Mouse (Mus musculus): Measurements from ENCODE around the gene Tuba1a.
"Not testable (repeated sequence)": the region's sequence is repeated elsewhere in the genome, so short reads cannot be mapped to it uniquely, and the experiment has no call there.

Gene Tuba1a

GRCm38 (mm10) chr15:98957475-98957874 is 4.0 kb upstream of the Tuba1a start:
- no peak for ATAC-seq (ENCODE audit: insufficient number of reproducible peaks, low FRiP score, low TSS enrichment)

- ATAC-seq (ENCODE audit: insufficient number of reproducible peaks, low FRiP score, low TSS enrichment) = no peak
Measured at GRCm38 (mm10) chr15:98956000-98956399, 2.5 kb upstream of the Tuba1a start.

DNA sequence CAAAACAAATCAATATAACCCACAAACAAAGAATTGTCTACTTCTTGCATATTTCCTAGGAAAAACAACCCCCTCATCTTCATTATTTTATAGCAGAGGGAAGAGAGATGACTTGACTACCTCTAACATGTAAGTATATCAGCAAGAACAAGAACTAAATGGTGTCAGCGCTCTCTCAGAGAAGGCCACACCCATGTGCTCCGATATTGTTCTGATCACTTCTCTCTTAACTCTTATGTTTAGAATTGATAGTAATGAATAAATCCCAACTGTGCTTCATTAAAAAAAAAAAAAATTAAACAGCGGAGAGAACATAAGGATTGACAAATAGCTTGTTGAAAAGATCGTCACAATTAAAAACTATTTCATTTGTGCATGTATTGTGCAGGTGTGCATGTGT is 1.8 kb upstream of the Tuba1a start:
- no peak for ATAC-seq (ENCODE audit: insufficient number of reproducible peaks, low FRiP score, low TSS enrichment)

DNA sequence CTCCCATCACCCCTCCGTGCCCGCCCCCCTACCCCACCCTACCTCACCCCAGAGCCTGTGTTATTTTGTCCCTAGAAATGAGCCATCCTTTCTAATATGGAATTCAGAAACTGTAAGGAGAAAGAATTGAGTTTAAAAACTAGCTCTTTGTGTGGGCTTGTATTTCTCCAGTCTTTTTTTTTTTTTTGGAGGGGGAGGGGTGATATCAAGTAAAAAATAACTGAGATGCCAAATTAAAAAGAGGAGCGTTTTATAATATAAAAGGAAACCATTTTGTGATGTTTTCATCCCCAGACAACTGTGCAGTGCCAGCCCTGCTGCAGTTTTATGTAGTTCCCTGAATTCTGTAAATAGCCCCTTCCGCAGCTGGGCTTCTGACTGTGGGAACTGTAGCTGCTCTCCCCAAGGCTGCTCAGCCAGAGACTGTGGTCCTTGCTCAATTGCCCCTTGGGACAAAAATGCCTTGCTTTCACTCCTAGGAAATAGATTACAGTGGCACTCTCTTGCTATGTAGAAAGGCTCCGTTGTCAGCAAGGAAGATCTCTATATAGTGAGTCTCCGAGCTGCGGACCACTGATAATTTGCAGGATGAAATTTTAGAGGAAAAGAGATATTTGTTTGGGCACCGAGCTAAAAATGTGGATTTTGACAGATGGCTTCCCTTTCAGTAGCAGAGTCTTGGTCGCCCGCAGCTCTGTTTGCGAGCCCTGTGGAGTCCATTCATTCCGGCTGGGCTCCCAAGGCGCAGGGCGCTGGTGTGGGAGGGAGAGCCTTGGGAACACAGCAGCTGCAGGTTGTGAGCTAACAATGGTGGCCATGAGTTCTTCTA is 1.1 kb upstream of the Tuba1a start:
- ATAC-seq (ENCODE audit: insufficient number of reproducible peaks, low FRiP score, low TSS enrichment) = no peak

DNA sequence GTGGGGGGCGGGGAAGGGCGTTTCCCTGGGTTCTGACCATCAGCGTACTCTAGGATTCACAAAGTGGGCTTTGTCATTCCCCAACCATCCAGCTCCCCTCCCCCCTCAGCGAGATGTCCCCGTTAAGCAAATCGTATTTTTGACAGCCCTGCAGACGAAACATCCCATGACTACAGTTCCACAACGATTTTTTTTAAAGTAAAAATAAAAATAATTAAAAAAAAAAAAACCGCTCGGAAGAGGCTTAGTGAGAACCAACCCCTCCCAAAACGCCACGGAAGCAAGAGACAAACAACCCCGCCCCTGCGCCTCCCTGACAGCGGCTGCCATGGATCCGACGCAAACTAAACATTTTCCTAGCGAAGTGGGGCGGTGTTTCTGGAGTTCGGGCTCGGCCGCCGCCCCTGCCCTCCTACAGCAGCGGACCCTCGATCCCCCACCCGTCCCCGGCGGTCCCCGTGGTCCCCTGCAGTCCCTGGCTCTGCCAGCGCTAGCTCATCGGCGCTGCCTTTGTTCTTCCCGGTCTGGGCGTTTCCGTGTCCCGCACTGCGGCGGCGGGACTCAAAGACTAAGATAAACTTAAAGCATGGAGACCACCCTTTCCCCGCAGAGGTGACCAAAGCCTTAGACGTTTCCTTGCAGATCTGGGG is 627 bp downstream of the Tuba1a start:
- peak; percentile 43; the same call in 1 of the 2 replicates for ATAC-seq (ENCODE audit: insufficient number of reproducible peaks, low FRiP score, low TSS enrichment)

GRCm38 (mm10) chr15:98952063-98952455 is 1.4 kb downstream of the Tuba1a start:
- ATAC-seq (ENCODE audit: insufficient number of reproducible peaks, low FRiP score, low TSS enrichment) = no peak

- not testable (repeated sequence) for ATAC-seq (ENCODE audit: insufficient number of reproducible peaks, low FRiP score, low TSS enrichment)
Measured at GRCm38 (mm10) chr15:98951122-98952062, 2.1 kb downstream of the Tuba1a start.

DNA sequence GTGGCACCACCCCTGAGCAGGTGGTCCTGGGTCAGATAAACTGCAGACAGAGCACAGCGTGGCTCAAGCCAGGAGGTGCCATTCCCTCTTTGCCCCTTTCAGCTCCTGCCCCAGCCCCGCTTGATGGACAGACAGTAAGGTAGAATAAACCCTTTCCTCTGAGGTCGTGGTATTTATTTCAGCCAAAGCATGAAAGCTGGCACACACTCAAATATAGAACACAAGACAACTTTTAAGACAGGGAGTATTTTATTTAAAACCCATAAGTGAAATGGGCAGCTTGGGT is 4.0 kb downstream of the Tuba1a start:
- no peak for ATAC-seq (ENCODE audit: insufficient number of reproducible peaks, low FRiP score, low TSS enrichment)

DNA sequence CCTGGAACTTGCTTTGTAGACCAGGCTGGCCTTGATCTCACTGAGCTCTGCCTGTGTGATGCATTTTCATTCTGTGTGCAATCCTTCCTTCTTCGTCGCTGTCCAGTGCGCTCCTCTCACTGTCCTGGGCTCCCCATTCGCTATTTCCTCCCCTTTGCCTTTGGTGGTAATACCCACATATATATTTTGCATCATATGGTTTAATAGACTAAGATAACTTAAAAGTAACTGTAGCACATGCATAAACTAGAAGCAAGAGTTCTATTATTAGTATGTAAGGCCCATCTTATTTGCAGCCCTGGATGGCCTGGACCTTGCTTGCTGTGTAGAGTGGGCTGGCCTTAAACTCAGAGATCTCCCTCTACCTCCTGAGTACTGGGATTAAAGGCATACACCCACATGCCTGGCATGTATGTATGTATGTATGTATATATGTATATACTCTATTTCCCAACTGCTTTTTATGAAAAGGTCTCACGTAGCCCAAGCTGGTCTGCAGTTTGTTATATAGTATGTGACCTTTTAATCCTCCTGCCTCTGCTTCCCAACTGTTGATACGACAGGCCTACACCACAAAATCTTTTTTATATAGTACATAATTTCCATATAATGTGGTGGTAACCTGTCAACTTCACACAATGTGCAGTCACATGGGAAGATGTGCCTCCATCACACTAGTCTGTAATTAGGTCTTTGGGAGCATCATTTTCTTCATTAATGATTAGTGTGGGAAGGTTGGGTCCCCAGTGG is 4.5 kb downstream of the Tuba1a start:
- no peak for ATAC-seq (ENCODE audit: insufficient number of reproducible peaks, low FRiP score, low TSS enrichment)

DNA sequence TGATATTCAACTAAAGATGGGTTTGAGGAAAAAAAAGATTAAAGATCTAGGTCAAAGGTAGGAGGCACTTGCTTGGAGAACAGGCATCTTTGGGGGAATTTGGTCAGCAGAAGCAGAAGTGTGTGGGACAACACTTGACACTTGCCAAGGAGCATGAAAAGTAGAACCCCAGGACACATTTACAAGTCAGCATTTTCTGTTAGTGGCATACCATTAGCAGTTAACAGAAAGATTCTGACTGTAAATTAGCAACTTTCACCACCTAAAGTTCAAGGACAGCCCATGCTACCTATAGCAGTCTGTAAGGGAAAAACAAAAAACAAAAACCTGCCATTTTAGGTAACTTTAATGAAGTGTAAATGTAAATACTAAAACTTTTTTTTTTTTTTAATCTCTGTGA is 5.1 kb downstream of the Tuba1a start:
- ATAC-seq (ENCODE audit: insufficient number of reproducible peaks, low FRiP score, low TSS enrichment) = no peak

DNA sequence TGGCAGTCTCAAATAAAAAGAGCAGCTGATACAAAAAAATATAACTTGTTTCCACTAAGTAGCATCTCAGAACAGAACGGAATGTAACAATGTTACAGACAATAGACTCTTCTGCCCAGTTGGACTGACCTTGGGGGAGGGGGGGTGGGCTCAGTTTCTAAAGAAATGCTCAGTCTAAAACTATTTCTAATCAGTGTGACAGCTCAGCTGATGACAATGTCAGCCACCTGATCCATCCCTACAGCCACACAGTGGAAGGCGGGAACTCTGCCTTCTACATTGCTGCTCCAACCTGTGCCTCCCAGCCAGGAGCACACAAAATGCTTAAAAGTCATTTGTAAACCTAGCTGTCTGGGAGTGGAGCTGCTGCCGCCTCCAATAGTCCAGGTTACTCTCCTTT is 5.6 kb downstream of the Tuba1a start:
- ATAC-seq (ENCODE audit: insufficient number of reproducible peaks, low FRiP score, low TSS enrichment) = no peak

DNA sequence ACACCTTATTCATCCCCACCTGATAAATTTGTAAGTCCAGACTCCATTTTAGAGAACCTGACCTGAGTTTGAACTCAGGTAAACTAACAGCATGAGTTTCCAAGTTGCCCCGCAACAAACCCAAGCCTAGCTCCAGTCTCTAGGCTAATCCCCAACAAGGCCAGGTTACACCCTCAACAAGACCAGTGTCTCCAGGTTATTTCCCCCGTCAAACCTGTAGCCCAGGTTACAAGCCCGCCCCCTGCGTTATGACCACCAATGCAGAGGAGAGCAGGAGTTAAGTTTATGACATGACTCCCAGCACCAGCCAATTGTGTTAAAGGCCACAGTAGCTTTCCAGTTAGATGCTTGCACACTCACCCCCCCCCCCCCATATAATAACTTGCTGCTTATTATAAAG is 10.4 kb downstream of the Tuba1a start:
- ATAC-seq (ENCODE audit: insufficient number of reproducible peaks, low FRiP score, low TSS enrichment) = no peak

DNA sequence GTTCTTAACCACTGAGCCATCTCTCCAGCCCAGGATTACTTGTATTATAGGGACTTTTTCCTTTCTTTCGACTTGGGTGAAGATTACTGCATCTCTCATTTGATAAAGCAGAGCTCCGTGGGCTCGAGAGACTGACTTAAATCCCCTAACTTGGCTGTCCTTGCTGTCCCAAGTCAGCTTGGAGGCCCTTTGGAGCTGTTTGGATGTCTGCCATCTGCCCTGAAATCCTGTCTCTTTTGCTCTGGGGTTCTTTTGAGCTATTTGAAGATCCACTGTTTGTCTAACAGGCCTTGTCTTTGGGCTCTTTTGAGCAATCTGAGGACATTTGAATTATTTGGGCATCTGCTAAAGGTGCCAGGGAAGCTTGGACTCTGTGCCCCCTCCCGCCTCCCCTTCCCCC is 11.4 kb downstream of the Tuba1a start:
- no peak for ATAC-seq (ENCODE audit: insufficient number of reproducible peaks, low FRiP score, low TSS enrichment)

DNA sequence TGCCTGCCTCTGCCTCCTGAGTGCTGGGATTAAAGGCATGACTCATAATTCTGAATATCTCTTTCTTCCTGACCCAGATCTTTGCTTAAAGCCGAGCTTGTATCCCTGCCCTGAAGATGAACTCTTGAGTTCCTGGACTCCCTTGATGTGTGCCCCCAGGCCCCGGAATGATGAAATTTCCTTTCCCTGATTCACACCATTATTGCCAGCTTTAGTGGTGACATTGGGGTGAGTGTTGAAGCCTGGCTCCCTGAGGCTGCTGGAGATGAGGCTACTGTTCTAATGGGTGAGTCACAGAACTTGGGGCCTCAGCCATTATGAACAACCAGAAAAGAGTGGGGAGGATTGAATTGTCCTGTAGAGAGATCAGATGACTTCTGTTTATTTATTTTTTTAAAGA is 12.0 kb downstream of the Tuba1a start:
- ATAC-seq (ENCODE audit: insufficient number of reproducible peaks, low FRiP score, low TSS enrichment) = no peak

DNA sequence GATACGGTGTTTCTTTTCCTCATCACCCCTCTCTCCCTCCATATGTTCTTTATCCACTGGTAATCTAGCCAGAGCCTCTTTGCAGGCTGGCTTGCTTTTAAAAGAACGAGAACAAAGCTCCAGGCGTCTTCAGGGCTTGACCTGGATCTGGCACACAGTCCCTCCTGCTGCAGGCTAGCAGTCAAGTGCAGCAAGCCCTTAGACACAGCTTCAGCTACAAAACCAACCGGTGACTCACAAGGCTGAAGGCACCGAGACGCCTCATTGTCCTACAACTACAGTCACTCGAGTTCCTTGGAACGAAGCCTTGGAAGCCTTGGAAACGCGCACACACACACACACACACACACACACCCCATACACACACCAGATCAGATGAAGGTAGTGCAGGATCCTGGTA is 12.7 kb downstream of the Tuba1a start:
- peak; percentile 36; the same call in 1 of the 2 replicates for ATAC-seq (ENCODE audit: insufficient number of reproducible peaks, low FRiP score, low TSS enrichment)

DNA sequence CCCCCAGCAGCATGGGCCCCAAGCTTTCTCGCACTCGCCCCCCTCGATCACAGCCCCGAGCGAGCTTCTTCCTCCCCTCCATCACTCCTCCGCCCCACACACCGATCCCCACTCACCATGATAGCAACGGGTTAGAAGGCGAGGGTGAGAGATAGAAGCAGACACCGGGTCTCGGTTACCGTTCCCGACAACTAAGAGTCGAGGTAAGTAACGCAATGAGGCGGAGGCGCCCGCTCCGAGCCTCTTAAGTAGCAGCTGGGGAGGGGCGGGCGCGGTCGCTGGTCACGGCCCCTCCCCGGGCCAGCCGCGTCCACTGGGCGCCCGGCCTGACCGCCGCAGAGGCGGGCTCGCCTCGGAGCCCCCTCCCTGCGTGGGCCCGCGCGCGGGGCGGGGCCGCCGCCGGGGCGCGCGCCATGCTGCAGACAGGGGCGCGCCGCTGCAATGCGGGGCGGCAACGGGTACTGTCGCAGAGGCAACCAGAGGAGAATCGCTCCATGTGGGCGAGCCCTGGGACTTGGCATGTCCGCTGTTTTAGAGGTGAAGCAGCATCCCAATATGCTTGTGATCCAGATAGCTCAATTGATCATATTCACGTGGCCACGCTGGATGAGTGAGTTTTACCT is 19.2 kb downstream of the Tuba1a start, which contains the start of gene Tuba1b:
Tuba1b (minus strand) TSS at position 349 of the 623 bp plus-strand sequence.
- peak; percentile 82 for ATAC-seq (ENCODE audit: insufficient number of reproducible peaks, low FRiP score, low TSS enrichment)

- peak; percentile 57; the same call in 1 of the 2 replicates for ATAC-seq (ENCODE audit: insufficient number of reproducible peaks, low FRiP score, low TSS enrichment)
Measured at GRCm38 (mm10) chr15:98933833-98934216, 19.7 kb downstream of the Tuba1a start.

- ATAC-seq (ENCODE audit: insufficient number of reproducible peaks, low FRiP score, low TSS enrichment) = 0 out of 2 replicates have a peak, but pooled peaks have one; percentile 33
Measured at GRCm38 (mm10) chr15:98933004-98933671, 20.4 kb downstream of the Tuba1a start.

DNA sequence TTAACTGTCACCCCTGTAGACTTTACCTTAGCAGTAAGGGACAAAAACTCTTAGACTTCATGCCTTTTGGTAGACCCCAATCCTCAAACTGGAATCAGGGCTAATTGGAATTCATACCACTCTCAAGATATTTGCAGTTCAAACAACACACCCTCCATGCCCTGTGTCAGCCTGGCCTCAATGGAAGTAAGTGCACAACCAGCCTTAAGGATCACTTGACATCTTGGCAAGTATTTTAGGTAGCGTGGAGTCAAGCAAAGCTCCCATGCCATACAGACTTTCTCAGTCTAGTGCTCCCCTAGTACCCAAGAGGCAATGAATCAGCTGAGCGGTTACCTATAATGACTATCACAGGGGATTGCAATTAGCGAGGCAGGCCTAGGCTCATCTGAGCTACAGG is 22.5 kb downstream of the Tuba1a start:
- ATAC-seq (ENCODE audit: insufficient number of reproducible peaks, low FRiP score, low TSS enrichment) = no peak

All from cerebellum, adult (tissue).